Mouse (Mus musculus): ENCODE data around the gene Cyp17a1.

DNA sequence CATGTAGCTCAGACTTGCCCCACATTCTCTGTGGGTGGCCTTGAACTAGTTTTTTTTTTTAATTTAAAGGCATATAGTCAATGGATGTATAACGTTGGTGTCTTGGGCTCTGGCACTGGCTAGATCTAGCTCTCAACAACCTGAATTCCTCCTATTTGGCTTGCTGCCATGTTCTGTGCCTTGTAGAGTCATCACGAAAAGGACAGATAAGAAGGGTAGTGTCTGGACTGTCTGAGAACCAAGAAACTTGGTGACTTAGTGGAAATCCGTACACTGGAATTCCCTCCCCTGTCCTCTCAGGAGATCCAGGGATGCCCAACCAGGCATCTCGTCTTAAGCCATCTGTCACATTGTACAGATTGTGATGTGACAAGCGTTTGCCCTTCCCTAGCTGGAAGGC is 19.8 kb downstream of the Cyp17a1 start:
- TF ChIP-seq CTCF (IDR thresholded peaks at IDR 0.05; ENCODE audit: control insufficient read depth, insufficient read depth, low read length) (no peak), POLR2A (IDR thresholded peaks at IDR 0.05; ENCODE audit: borderline replicate concordance, control insufficient read depth, low read depth, low read length) (no peak)
